In the genomic region with DNA sequence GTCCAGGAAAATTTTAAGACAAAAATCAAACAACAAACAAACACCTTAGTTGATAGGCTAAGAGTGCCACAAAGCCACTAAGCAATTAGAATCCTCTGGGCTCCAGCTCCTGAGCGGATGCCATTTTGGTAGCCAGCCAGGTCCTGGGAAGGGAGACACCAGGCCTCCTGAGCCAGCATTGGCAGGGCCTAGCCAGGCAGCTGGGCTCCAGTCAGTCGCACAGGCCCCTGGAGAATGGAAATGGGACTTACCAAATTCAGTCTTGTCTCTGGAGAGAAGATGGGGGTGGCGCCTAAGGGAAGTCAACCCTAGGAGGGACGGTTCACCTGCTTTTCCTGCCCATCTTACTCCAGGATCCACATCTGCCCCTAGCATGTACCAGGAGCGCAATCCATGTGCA, we compare ENCODE assay signal across 8 mouse cellular contexts. TPM values are rescaled to one million over a fixed set of nuclear protein-coding genes. Genes with fewer than 3 reads are reported as not detected.
DNase-seq lines count a peak whose midpoint lies in the region.
"Had no signal": no experiment of that assay in that cellular context is flagged by ENCODE, and none has a peak within 500 bp of the region (broad histone marks: within the 10 kb centered on the region; RNA-seq: fewer than 3 reads in every experiment).

No protein-coding gene starts in this region.

- DNase-seq in kidney, postnatal 10 days = peak; percentile 47
- DNase-seq in kidney, postnatal 4 days = no peak
- DNase-seq in adrenal gland, postnatal 36 days = peak; percentile 35 to 68
- peak; percentile 39 to 77 for DNase-seq in cerebellum, postnatal 4 days (ENCODE audit: low spot score in 2 of 2)
- peak; percentile 33 to 68 for DNase-seq in kidney, postnatal 36 days
- DNase-seq in thymus, postnatal 36 days = no peak
- DNase-seq in thymus, postnatal 10 days (ENCODE audit: low spot score in 2 of 2) = no peak
- DNase-seq: liver, embryonic 13.5 days had no signal

RNA-seq across cellular contexts. Expression of a gene that starts 54.3 kb away (rescaled TPM):
- 10 to 100 TPM; 23.6 to 27.5 TPM for total RNA-seq in adrenal gland, postnatal 36 days (2021)

Comparison
In these comparisons a context has a peak if more than half of its experiments do, and no peak if none do; other contexts are left out.
1. DNase-seq: peak in kidney, postnatal 10 days (single experiment), adrenal gland, postnatal 36 days (2 of 2), cerebellum, postnatal 4 days (2 of 2) and kidney, postnatal 36 days (2 of 2); none in kidney, postnatal 4 days (0 of 2), thymus, postnatal 36 days (0 of 2) and thymus, postnatal 10 days (0 of 2).